Mouse (Mus musculus): ENCODE data around the gene Mtfr2. TPM values are rescaled to one million over a fixed set of nuclear protein-coding genes. Genes with fewer than 3 reads are reported as not detected.

Gene Mtfr2
- polyA plus RNA-seq, 1 experiment from 2014 or later = 0.18 TPM

DNA sequence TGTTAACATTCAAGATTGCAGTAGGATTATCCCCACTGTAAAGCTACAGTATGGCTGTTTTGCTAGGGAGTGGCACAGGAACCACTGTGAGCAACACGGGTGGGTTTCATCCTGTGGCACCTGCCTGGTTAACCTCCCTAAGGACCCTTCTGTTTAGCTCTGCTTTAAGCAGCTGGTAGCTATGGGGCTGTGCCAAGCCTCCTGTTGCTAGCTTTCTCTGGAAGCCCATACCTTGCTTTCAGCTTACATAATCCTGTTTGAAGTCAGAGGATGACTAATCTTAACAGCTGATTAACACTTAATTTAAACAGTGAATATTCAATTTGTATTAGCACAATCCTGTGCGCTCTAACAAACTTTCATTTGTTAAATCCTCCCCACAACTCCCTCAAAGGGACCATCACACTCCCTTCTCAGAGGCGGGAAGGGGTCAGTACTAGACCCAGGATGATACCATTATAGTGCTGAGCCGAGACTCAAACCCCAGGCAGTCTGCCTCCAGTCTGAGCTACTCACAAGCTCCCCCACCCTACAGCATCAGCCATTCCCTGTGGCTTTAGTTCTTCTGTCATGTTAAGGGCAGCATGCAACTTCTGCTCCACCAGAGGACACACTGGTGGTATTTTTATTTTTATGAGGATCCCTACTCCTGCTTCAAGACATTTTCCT, 15.0 kb downstream of the Mtfr2 start:
- H3K27ac ChIP-seq (ENCODE audit: low read length) = no peak overlapping the region
- no peak overlapping the region for H3K4me3 ChIP-seq (ENCODE audit: low read depth, low read length)
- H3K9ac ChIP-seq (ENCODE audit: low read depth, low read length) = no peak overlapping the region
- ATAC-seq = no peak
- no peaks in the 10 kb centered on the region for H3K36me3 ChIP-seq (ENCODE audit: control insufficient read depth, insufficient read depth, low read length)
- H3K4me2 ChIP-seq (ENCODE audit: low read length) = no peak overlapping the region
- WGBS = 68% methylated on average over 4 of the region's 4 CpGs
- no peaks in the 10 kb centered on the region for H3K4me1 ChIP-seq (ENCODE audit: control insufficient read depth, insufficient read depth, low read length)
- no peaks in the 10 kb centered on the region for H3K27me3 ChIP-seq (ENCODE audit: control insufficient read depth, insufficient read depth, low read depth, low read length)
- peaks cover 2% of the 10 kb centered on the region; the same call in 1 of the 2 replicates for H3K9me3 ChIP-seq (replicated peaks; ENCODE audit: control insufficient read depth, low read length, poor library complexity, severe bottlenecking)

DNA sequence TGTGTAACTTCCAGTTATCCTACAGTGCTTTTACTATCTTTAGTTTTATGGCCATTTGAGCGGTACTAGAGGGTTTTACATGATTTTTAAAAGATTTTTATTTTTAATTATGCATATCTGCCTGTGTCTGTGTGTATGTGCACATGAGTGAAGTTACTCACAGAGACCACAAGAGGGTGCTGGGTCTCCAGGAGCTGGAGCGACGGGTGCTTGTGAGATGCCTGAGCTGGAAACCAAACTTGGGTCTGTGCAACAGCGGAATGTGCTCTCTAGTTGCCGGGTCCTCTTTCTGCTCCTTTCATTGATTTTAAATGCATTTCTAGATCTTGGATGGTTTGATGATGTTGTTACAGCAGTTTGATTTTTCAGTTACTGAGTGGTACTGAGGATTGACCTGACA, 24.5 kb downstream of the Mtfr2 start:
- H3K4me1 ChIP-seq (ENCODE audit: control insufficient read depth, insufficient read depth, low read length) = no peaks in the 10 kb centered on the region
- H3K4me3 ChIP-seq (ENCODE audit: low read depth, low read length) = no peak overlapping the region
- no peak overlapping the region for H3K9ac ChIP-seq (ENCODE audit: low read depth, low read length)
- H3K4me2 ChIP-seq (ENCODE audit: low read length) = no peak overlapping the region
- peaks cover 3% of the 10 kb centered on the region; the same call in 1 of the 2 replicates for H3K9me3 ChIP-seq (replicated peaks; ENCODE audit: control insufficient read depth, low read length, poor library complexity, severe bottlenecking)
- H3K27ac ChIP-seq (ENCODE audit: low read length) = no peak overlapping the region
- no peaks in the 10 kb centered on the region for H3K27me3 ChIP-seq (ENCODE audit: control insufficient read depth, insufficient read depth, low read depth, low read length)
- 93% methylated on average over 5 of the region's 5 CpGs for WGBS
- ATAC-seq = no peak
- no peaks in the 10 kb centered on the region for H3K36me3 ChIP-seq (ENCODE audit: control insufficient read depth, insufficient read depth, low read length)

DNA sequence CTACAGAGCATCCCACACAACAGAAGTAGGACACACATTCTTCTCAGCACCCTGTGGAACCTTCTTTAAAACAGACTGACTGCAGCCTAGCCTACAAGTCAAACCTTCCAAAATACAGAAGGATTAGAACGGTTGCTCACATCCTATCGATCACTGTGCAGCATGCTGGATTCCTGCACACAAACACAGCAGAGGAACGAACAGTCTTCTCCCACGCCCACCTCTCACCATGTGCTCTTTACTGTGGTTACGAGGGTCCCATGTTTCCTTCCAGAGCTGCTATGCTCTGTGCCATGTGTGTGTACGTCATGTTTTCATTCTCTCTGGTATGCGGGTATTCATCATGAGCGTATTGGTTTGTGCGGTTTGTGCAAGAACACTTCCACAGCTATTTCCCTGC, 30.1 kb downstream of the Mtfr2 start:
- no peaks in the 10 kb centered on the region for H3K27me3 ChIP-seq (ENCODE audit: control insufficient read depth, insufficient read depth, low read depth, low read length)
- H3K4me1 ChIP-seq (ENCODE audit: control insufficient read depth, insufficient read depth, low read length) = peaks cover 5% of the 10 kb centered on the region
- H3K36me3 ChIP-seq (ENCODE audit: control insufficient read depth, insufficient read depth, low read length) = no peaks in the 10 kb centered on the region
- no peak overlapping the region for H3K4me3 ChIP-seq (ENCODE audit: low read depth, low read length)
- ATAC-seq = no peak
- no peak overlapping the region for H3K27ac ChIP-seq (ENCODE audit: low read length)
- WGBS = 88% methylated on average over 9 of the region's 9 CpGs
- no peaks in the 10 kb centered on the region for H3K9me3 ChIP-seq (replicated peaks; ENCODE audit: control insufficient read depth, low read length, poor library complexity, severe bottlenecking)
- H3K4me2 ChIP-seq (ENCODE audit: low read length) = no peak overlapping the region
- no peak overlapping the region for H3K9ac ChIP-seq (ENCODE audit: low read depth, low read length)

DNA sequence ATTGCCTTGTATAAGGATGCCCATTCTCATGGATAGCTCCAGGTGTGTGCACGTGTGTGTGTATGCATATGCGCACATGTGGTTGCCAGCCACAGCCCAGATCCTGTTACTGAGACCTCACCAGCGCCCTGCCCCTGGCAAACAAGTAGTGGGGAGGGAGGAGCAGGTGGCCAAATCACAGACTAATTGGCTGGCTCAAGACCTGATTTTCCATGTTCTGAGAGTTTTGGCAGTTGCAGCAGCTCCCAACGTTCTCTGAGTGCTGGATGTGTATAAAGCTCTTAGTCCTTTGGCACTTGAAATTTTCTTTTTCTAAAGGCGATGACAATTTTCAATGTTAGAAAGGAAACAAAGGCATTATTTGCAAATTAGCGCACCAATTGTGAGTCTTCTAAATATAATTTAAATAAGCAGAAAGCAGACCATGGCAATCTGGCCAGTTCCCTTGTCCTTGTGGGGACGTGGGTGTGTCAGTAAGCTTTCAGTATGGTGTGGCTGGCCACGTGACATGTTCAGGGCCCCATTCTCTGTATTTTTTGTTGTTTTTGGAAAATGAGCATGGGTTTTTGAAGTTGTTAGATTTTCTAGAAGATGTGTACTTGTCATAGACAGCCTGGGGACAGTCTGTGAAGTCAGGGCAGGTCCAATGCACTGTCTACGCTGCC, 31.6 kb downstream of the Mtfr2 start:
- Histone ChIP-seq H3K27ac (ENCODE audit: low read length) (no peak overlapping the region), H3K4me1 (ENCODE audit: control insufficient read depth, insufficient read depth, low read length) (peaks cover 9% of the 10 kb centered on the region)
- WGBS = 78% methylated on average over 9 of the region's 9 CpGs

DNA sequence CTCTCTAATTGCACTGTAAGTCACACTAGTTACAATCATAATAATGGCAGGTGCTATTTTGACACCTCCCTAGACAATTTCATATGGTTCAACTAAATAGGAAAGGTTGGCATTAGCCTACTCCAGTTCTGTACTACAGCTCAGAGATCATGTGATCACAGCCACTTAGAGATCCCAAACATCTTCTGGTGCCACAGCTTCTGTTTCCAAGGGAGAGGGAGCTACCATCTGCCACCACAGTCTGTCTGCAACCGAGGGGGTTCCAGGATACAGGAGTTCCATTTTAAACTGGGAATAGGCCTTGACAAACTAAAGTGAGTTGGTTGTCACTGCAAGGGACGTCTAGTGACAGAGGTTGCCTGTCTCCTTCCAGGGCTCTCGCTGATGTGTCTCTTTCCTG, 33.2 kb downstream of the Mtfr2 start:
- H3K9ac ChIP-seq (ENCODE audit: low read depth, low read length) = no peak overlapping the region
- WGBS = 87% methylated on average over 3 of the region's 3 CpGs
- no peak for ATAC-seq

More for the DNA sequence above, 31.6 kb downstream of the Mtfr2 start:
- ATAC-seq = no peak
- Histone ChIP-seq H3K4me2 (ENCODE audit: low read length) (no peak overlapping the region), H3K9me3 (replicated peaks; ENCODE audit: control insufficient read depth, low read length, poor library complexity, severe bottlenecking) (no peaks in the 10 kb centered on the region), H3K27me3 (ENCODE audit: control insufficient read depth, insufficient read depth, low read depth, low read length) (no peaks in the 10 kb centered on the region), H3K4me3 (ENCODE audit: low read depth, low read length) (no peak overlapping the region), H3K36me3 (ENCODE audit: control insufficient read depth, insufficient read depth, low read length) (no peaks in the 10 kb centered on the region), H3K9ac (ENCODE audit: low read depth, low read length) (no peak overlapping the region)

DNA sequence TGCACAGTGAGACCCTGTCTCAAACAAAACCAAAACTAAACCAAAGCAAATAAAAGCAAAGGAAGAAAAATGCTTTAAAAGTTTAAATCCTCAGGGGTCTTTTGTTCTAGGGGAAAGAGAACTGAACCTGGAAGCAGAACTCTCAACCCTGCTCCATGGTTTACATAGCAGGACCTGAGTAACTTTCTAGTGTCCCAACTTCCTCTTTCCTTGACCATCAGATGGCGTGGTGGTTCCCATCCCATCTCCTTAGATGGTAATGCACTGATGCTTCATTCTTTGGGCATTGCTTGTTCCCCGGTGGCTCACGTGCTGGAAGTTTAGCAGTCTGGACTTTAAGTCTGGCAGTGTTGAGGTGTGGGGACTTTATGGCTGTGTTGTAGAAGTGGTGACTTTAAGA, 33.8 kb downstream of the Mtfr2 start:
- Histone ChIP-seq H3K4me2 (ENCODE audit: low read length) (no peak overlapping the region), H3K9me3 (replicated peaks; ENCODE audit: control insufficient read depth, low read length, poor library complexity, severe bottlenecking) (no peaks in the 10 kb centered on the region), H3K36me3 (ENCODE audit: control insufficient read depth, insufficient read depth, low read length) (no peaks in the 10 kb centered on the region), H3K27me3 (ENCODE audit: control insufficient read depth, insufficient read depth, low read depth, low read length) (no peaks in the 10 kb centered on the region), H3K27ac (ENCODE audit: low read length) (no peak overlapping the region), H3K4me1 (ENCODE audit: control insufficient read depth, insufficient read depth, low read length) (peaks cover 9% of the 10 kb centered on the region), H3K4me3 (ENCODE audit: low read depth, low read length) (no peak overlapping the region), H3K9ac (ENCODE audit: low read depth, low read length) (no peak overlapping the region)
- WGBS = 82% methylated on average over 3 of the region's 3 CpGs
- ATAC-seq = no peak

More for the DNA sequence above, 33.2 kb downstream of the Mtfr2 start:
- no peaks in the 10 kb centered on the region for H3K9me3 ChIP-seq (replicated peaks; ENCODE audit: control insufficient read depth, low read length, poor library complexity, severe bottlenecking)
- no peak overlapping the region for H3K4me3 ChIP-seq (ENCODE audit: low read depth, low read length)
- no peaks in the 10 kb centered on the region for H3K27me3 ChIP-seq (ENCODE audit: control insufficient read depth, insufficient read depth, low read depth, low read length)
- peaks cover 9% of the 10 kb centered on the region for H3K4me1 ChIP-seq (ENCODE audit: control insufficient read depth, insufficient read depth, low read length)
- no peaks in the 10 kb centered on the region for H3K36me3 ChIP-seq (ENCODE audit: control insufficient read depth, insufficient read depth, low read length)
- no peak overlapping the region for H3K27ac ChIP-seq (ENCODE audit: low read length)
- no peak overlapping the region for H3K4me2 ChIP-seq (ENCODE audit: low read length)

DNA sequence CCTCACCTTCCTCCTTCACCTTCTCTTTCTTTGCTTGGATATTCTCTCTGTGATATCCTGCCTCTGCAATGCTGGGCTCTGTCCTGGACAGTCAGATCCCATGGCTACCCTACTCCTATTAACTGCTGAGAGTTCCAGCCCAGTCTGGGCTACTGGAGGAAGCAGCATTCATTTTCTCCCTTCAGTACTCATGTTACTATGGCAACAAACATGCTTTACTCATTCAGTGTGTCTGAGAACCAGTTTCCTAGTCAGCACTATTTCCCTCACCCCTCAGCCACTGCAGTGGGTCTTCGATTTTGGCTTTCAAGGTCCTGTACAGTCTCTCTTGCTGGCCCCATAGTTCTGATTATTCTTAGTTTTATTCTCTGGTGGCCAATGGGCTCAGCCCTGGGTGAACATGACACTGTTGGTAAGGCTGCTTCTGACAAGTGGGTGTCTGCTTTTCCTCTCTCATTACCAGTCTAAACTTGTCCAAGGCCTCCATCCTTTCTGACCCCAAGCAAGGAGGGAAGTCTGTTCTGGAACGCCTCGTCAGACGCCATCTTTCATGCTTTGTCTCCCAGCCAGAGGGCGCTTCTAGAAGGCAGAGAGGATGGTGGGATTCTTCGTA, 35.3 kb downstream of the Mtfr2 start:
- no peaks in the 10 kb centered on the region for H3K27me3 ChIP-seq (ENCODE audit: control insufficient read depth, insufficient read depth, low read depth, low read length)
- peaks cover 9% of the 10 kb centered on the region for H3K4me1 ChIP-seq (ENCODE audit: control insufficient read depth, insufficient read depth, low read length)
- no peak overlapping the region for H3K4me2 ChIP-seq (ENCODE audit: low read length)
- no peaks in the 10 kb centered on the region for H3K36me3 ChIP-seq (ENCODE audit: control insufficient read depth, insufficient read depth, low read length)
- 68% methylated on average over 6 of the region's 6 CpGs for whole genome bisulfite sequencing
- no peak overlapping the region for H3K4me3 ChIP-seq (ENCODE audit: low read depth, low read length)
- H3K9me3 ChIP-seq (replicated peaks; ENCODE audit: control insufficient read depth, low read length, poor library complexity, severe bottlenecking) = no peaks in the 10 kb centered on the region
- H3K27ac ChIP-seq (ENCODE audit: low read length) = 0 out of 2 replicates have a peak overlapping the region, but pooled peaks have one; percentile 14
- peak; percentile 94 for ATAC-seq
- H3K9ac ChIP-seq (ENCODE audit: low read depth, low read length) = no peak overlapping the region

DNA sequence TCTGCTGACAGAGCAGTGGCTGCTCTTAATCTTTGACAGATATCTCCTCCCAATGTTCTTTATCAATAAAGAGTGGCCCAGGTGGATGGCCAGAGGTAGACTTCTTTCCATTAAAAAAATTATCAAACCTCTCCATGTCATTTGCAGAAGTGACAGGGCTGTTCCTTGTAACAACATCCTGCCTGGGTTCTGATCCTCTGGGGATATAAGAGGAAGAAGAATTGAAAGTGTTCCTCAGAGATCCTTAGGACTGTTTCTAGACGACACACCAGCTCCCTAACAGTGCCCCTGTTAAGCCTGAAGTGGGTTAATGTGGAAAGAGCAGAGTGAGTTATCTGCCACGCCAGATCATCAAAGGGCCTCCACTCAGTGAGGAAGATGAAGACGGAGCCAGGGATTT, 43.0 kb downstream of the Mtfr2 start:
- Histone ChIP-seq H3K4me1 (ENCODE audit: control insufficient read depth, insufficient read depth, low read length) (no peaks in the 10 kb centered on the region), H3K4me2 (ENCODE audit: low read length) (no peak overlapping the region)

DNA sequence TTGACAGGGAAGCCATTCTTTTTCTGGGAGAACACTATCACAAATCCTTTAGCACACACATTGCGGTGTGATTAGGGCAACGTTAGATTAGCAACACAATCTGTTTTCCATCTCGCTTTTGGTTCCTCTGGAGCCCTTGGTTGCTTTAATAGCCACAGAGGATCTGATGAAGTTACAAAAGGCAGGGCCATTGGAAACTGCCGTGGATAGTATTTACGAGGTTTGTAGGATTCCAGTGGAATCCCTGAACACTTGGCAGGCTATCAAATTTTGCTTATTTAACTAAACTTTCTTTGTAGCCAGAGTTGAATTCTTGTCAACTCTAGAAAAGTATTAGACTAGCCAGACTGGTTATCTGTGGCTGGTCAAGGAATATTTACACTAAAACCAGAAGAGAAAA, 47.2 kb downstream of the Mtfr2 start:
- H3K27ac ChIP-seq (ENCODE audit: low read length) = no peak overlapping the region
- no peak overlapping the region for H3K9ac ChIP-seq (ENCODE audit: low read depth, low read length)
- no peaks in the 10 kb centered on the region for H3K27me3 ChIP-seq (ENCODE audit: control insufficient read depth, insufficient read depth, low read depth, low read length)
- no peak for ATAC-seq
- H3K9me3 ChIP-seq (replicated peaks; ENCODE audit: control insufficient read depth, low read length, poor library complexity, severe bottlenecking) = no peaks in the 10 kb centered on the region
- 77% methylated on average over 5 of the region's 5 CpGs for WGBS
- no peak overlapping the region for H3K4me2 ChIP-seq (ENCODE audit: low read length)
- H3K4me3 ChIP-seq (ENCODE audit: low read depth, low read length) = no peak overlapping the region
- no peaks in the 10 kb centered on the region for H3K36me3 ChIP-seq (ENCODE audit: control insufficient read depth, insufficient read depth, low read length)
- H3K4me1 ChIP-seq (ENCODE audit: control insufficient read depth, insufficient read depth, low read length) = no peaks in the 10 kb centered on the region

More for the DNA sequence above, 43.0 kb downstream of the Mtfr2 start:
- WGBS = 68% methylated on average over 3 of the region's 3 CpGs
- Histone ChIP-seq H3K9me3 (replicated peaks; ENCODE audit: control insufficient read depth, low read length, poor library complexity, severe bottlenecking) (no peaks in the 10 kb centered on the region), H3K27ac (ENCODE audit: low read length) (no peak overlapping the region), H3K36me3 (ENCODE audit: control insufficient read depth, insufficient read depth, low read length) (no peaks in the 10 kb centered on the region), H3K27me3 (ENCODE audit: control insufficient read depth, insufficient read depth, low read depth, low read length) (no peaks in the 10 kb centered on the region), H3K4me3 (ENCODE audit: low read depth, low read length) (no peak overlapping the region), H3K9ac (ENCODE audit: low read depth, low read length) (no peak overlapping the region)
- no peak for ATAC-seq

Measured in midbrain, embryonic 16.5 days (tissue).